Mouse (Mus musculus) macrophage (primary cell): ENCODE measurements around the gene Dnmt3c. TPM values are rescaled to one million over a fixed set of nuclear protein-coding genes. Genes with fewer than 3 reads are reported as not detected.
A peak's percentile ranks its signal among the peaks of the same experiment; 100 is the strongest.

Experiments used
- H3K27ac ChIP-seq: fragments of 350-480 bp; formaldehyde crosslinking; 2 replicates; pipeline ENCODE4 v1.9.0; 2021
- H3K36me3 ChIP-seq: fragments of 350-480 bp; formaldehyde crosslinking; 2 replicates; pipeline ENCODE4 v1.9.0; 2021; ENCODE audit errors: inconsistent target
- H3K4me3 ChIP-seq: fragments of 350-480 bp; formaldehyde crosslinking; 2 replicates; pipeline ENCODE4 v1.9.0; 2021; ENCODE audit errors: inconsistent target
- H3K79me2 ChIP-seq: fragments of 350-480 bp; formaldehyde crosslinking; 2 replicates; pipeline ENCODE4 v1.9.0; 2021; ENCODE audit errors: inconsistent target
- WGBS: methylation state at CpG from one replicate; pipeline ENCODE4 v1.1.7; 2026; ENCODE audit warnings: inconsistent platforms; ENCODE audit not compliant: missing documents; 5-methylcytosine and 5-hydroxymethylcytosine counted together
- polyA plus RNA-seq: library from polyadenylated mRNA; stranded (reverse); fragments of 250-400 nt; gene quantifications from 3 replicates; pipeline ENCODE4 v1.2.4, GENCODE M21; 2018; ENCODE audit warnings: inconsistent platforms

Dnmt3c gene
- polyA plus RNA-seq, 1 experiment from 2014 or later: 0.06 TPM

DNA sequence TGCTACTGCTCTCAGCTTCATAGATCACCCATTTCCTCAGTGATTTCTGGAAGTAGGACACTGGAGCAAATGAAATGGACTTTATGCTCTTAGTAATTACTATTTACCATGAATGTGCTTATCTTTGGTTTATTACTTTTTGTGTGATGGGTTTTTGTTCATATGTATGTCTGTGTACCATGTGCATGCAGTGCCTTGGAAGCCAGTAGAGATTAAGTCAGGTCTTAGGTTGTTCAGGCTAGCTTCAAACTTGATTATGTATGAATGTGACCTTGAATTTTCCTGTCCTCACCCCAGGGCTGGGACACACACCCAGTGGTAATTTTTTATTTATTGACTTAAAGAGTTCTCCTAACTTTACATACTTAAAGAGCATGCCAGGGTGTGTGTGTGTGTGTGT, 51.5 kb downstream of the Dnmt3c start:
- Histone ChIP-seq H3K36me3 (peaks cover 14% of the 10 kb centered on the region), H3K79me2 (peaks cover 100% of the 10 kb centered on the region), H3K27ac (no peak overlapping the region), H3K4me3 (no peak overlapping the region)

DNA sequence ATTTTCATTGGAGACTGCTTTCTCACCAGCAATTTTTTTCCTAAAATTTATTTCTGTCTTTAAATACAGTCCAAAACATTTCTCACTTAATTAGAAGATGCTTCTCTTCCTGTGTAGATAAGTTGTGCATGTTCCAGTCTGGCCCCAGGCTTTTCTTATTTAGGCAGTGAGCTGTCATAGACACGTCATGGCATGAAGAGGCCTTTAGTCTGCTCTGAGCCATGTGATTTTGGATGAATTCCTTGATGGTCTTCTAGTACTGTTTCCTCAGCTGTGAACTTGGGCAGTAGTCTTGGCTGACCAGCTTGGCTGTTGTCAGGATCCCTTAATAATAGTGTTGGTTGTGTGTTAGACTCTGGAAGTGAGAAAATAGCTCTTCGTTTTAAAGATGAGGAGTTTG, 53.9 kb downstream of the Dnmt3c start:
- peaks cover 100% of the 10 kb centered on the region for H3K79me2 ChIP-seq
- H3K27ac ChIP-seq: peak overlapping the region; percentile 81
- 96% methylated on average over 2 of the region's 2 CpGs for WGBS
- H3K36me3 ChIP-seq: peaks cover 14% of the 10 kb centered on the region
- no peak overlapping the region for H3K4me3 ChIP-seq

DNA sequence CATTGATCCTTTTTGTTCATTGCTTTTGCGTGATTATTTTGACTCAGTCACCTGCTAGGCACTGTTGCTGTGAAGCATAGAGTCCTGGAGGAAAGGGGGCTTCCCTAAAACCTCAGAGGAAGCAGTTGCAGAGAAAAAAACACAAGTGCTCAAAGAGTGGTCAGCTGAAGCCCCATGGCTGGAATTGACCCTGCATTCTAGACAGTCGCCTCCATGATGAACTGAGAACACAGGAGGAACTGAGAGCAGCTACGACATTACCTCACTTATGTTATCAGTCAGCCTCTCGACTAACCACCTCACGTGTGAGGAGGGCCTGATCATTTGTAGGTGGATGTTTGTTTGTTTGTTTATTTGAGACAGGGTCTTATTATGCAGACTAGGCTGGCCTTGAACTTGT, 65.7 kb downstream of the Dnmt3c start:
- 88% methylated on average over 5 of the region's 5 CpGs for WGBS
- H3K36me3 ChIP-seq: peaks cover 80% of the 10 kb centered on the region

DNA sequence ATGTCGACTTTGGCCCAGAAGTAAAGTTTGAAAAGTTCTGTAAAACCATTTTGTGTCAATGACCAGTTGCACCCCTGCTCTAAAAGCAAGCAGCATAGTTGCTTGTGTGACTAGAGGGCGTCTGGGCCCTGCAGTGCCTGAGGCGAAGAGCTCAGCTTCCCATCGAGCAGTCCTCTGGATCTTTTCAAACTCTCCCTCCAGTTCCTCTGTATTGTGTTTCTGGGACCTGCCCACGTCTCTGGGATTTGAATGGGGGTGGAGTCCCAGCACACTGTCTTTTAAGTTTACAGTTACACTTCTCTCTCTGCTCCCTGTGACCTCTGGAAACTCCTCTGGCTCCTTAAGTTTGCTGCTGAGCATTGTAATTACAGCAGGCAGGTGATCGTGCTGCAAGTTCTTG, 71.0 kb downstream of the Dnmt3c start:
- Histone ChIP-seq H3K27ac (no peak overlapping the region), H3K79me2 (peaks cover under 1% of the 10 kb centered on the region; the same call in 1 of the 2 replicates), H3K36me3 (peaks cover 53% of the 10 kb centered on the region), H3K4me3 (no peak overlapping the region)
- WGBS: 87% methylated on average over 5 of the region's 6 CpGs

More for the DNA sequence above, 65.7 kb downstream of the Dnmt3c start:
- Histone ChIP-seq H3K4me3 (no peak overlapping the region), H3K27ac (no peak overlapping the region), H3K79me2 (peaks cover 43% of the 10 kb centered on the region; the same call in 1 of the 2 replicates)

DNA sequence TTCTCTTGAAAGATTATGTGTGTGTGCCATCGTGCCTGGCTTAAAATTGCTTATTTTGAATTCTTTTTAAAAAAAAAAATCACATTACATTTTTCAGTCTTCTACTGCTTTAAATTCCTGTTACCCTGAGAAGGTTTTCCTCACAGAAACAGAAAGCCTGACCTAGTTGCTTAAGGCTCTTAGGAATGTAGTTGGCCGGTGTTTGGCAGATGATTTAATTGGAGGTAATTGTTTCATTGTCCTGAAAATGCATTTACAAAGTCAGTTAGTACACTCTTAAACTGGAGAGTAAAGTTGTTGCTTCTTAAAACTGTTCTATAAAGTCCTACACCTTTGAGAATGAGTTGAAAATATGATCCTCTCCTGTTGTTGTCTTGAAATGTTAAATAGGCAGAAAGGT, 72.4 kb downstream of the Dnmt3c start:
- WGBS: 100% methylated on average over 2 of the region's 2 CpGs
- peaks cover 39% of the 10 kb centered on the region for H3K36me3 ChIP-seq
- H3K79me2 ChIP-seq: no peaks in the 10 kb centered on the region
- no peak overlapping the region for H3K27ac ChIP-seq
- no peak overlapping the region for H3K4me3 ChIP-seq

DNA sequence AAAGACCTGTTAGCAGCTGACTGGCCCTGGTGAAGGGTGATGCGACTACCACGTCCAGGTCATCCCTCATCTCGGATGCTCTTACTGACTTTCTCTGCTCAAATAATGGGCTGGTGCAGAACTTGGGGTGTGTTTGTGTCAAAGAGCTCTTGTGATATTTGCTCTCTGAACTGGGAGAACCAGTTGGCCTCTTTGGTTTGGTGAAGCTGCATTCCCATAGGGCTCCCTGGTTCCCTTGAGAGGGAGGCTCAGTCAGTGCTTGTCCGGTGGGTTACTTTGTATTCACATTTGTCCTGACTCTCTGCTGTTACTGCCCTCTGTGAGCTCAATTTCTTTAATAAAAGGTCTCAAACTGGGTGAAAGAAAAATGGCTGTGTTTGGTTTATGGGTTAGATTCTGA, 76.5 kb downstream of the Dnmt3c start:
- 100% methylated on average over 4 of the region's 4 CpGs for WGBS
- H3K27ac ChIP-seq: no peak overlapping the region
- H3K79me2 ChIP-seq: no peaks in the 10 kb centered on the region
- peaks cover 2% of the 10 kb centered on the region; the same call in 1 of the 2 replicates for H3K36me3 ChIP-seq
- no peak overlapping the region for H3K4me3 ChIP-seq

DNA sequence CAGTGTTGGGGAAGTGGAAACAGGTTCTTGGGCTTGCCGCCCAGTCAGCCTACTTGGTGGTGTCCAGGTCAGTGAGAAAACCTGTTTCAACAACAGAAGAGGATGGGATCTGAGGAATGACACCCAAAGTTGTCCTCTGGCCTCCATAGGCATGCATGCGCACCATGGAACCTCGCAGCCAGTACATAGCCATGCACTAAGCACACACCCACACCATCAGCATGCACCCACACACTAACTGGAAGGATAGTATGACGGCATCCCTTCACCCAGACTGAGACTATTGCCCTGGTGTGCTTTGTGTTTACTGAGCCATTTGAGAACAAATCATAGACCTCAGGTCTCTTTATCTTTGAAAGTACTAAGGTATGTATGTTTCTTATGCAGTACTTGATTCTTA, 79.0 kb downstream of the Dnmt3c start:
- H3K79me2 ChIP-seq: no peaks in the 10 kb centered on the region
- H3K36me3 ChIP-seq: no peaks in the 10 kb centered on the region
- WGBS: 100% methylated on average over 4 of the region's 4 CpGs
- H3K4me3 ChIP-seq: no peak overlapping the region
- H3K27ac ChIP-seq: no peak overlapping the region

DNA sequence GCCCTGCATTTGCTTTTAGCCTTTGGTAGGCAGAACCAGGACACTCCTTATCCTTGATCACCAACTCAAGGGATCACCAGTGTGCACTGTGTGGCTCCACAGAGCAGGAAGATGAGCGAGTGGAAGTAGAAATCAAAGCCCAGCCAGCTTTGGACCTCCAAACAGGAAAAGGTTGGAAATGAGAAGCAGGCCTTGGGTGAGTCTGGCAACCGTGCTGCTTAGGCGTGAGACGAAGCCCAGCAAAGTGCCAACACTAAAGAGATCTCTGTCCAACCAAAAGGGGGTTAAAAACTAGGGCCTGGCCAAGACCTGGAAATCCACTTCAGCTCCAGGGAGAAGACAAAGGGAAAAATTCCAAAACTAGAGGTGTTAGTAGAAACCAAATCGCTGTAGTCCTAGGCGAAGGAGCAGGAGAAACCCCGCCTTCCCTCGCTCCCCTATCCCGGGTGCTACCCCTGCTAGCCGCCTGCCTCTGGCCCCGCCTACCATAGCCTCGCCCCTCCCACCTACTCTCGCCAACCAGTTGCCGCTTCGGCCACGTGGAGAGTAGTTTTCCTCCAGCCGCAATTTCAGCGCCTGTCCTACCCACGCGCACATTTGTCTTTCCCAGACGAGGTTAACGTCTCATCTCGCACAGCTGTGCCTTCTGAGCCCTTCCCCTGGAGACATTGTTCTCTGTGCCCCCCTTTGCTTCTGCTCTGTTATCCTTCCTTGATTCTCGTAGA, 82.3 kb downstream of the Dnmt3c start:
- no peaks in the 10 kb centered on the region for H3K36me3 ChIP-seq
- H3K4me3 ChIP-seq: no peak overlapping the region
- 18% methylated on average over 24 of the region's 24 CpGs for WGBS
- no peaks in the 10 kb centered on the region for H3K79me2 ChIP-seq
- H3K27ac ChIP-seq: no peak overlapping the region

Other genes with a start within 250 kb of the Dnmt3c start
- not detected in 3 replicates for gene 4930404H24Rik, start 203.9 kb upstream of the Dnmt3c start, polyA plus RNA-seq
- 5.3 to 6.8 TPM (median 5.8 TPM) in 3 replicates for gene Nol4l, start 166.7 kb upstream of the Dnmt3c start, polyA plus RNA-seq
- 43.4 to 46.2 TPM (median 43.5 TPM) in 3 replicates for gene Commd7, start 63.9 kb upstream of the Dnmt3c start, polyA plus RNA-seq
- 0.36 to 0.75 TPM (median 0.59 TPM) in 3 replicates for gene Dnmt3b, start 47.2 kb upstream of the Dnmt3c start, polyA plus RNA-seq
- 75.5 to 129 TPM (median 95.7 TPM) in 3 replicates for gene Mapre1, start 44.6 kb downstream of the Dnmt3c start, polyA plus RNA-seq
- 0.14 TPM in 1 of 3 replicates, not detected in the others for gene Efcab8, start 83.3 kb downstream of the Dnmt3c start, polyA plus RNA-seq
- gene Sun5, start 174.4 kb downstream of the Dnmt3c start, polyA plus RNA-seq: not detected in 3 replicates
- not detected in 3 replicates for gene Bpifb2, start 178.4 kb downstream of the Dnmt3c start, polyA plus RNA-seq
- gene Bpifb6, start 203.7 kb downstream of the Dnmt3c start, polyA plus RNA-seq: not detected in 3 replicates
- not detected in 3 replicates for gene Bpifb3, start 221.6 kb downstream of the Dnmt3c start, polyA plus RNA-seq
- gene Bpifb4, start 241.6 kb downstream of the Dnmt3c start, polyA plus RNA-seq: not detected in 3 replicates